Mouse (Mus musculus): Measurements from ENCODE around the gene Ppp2r5b. TPM values are rescaled to one million over a fixed set of nuclear protein-coding genes. Genes with fewer than 3 reads are reported as not detected.
A peak's percentile ranks its signal among the peaks of the same experiment; 100 is the strongest.

Ppp2r5b gene
- polyA plus RNA-seq, 1 experiment from 2014 or later, result 156 TPM

DNA sequence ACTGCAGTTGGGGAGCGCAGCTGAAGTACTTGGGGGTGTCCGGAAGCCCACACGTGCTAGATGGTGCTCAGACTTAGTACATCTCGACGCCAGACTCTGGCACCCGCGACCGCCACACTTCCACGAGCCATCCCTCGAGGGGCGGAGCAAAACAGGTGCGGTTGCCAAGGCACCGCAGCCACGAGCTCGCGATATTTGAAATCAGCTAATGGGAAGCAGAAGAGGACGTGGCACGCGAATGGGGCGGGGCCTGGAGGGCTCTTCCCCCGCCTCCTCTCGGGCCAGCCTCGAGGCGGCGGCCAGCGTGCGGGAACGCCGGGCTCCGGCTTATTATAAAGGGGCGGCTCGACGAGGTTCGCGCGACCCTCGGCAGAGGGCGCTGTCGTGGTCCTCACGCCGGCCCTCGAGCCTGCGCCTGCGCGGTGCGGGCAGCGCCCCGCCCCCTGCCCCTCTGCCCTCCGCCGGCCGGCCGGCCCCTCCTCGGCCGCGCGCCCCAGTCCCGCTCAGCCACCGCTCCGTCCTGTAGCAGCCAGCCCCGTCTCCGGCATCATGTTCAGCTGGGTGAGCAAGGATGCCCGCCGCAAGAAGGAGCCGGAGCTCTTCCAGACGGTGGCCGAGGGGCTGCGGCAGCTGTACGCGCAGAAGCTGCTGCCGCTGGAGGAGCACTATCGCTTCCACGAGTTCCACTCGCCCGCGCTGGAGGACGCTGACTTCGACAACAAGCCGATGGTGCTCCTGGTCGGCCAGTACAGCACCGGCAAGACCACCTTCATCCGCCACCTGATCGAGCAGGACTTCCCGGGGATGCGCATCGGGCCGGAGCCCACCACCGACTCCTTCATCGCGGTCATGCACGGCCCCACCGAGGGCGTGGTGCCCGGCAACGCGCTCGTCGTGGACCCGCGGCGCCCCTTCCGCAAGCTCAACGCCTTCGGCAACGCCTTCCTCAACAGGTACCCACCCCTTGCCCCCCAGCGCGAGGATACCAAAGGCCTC, 41.1 kb upstream of the Ppp2r5b start, which contains the start of gene Ehd1:
Gene Ehd1 (plus strand): TSS at position 300 of the 996 bp plus-strand sequence.
- H3K4me2 ChIP-seq, result peak within 1 kb of the TSS; percentile 98
- H3K27ac ChIP-seq (replicated peaks), result peak within 1 kb of the TSS; percentile 84
- 0 out of 2 replicates have a peak, but pooled peaks cover 2% of the 10 kb centered on the region for H3K27me3 ChIP-seq (replicated peaks)
- H3K9me3 ChIP-seq (replicated peaks), result no peaks in the 10 kb centered on the region
- under 1% methylated on average over 89 of the region's 106 CpGs for WGBS
- H3K4me1 ChIP-seq, result peaks cover 47% of the 10 kb centered on the region
- H3K36me3 ChIP-seq, result peaks cover 13% of the 10 kb centered on the region
- H3K4me3 ChIP-seq (replicated peaks), result peak within 1 kb of the TSS; percentile 93
- peak within 1 kb of the TSS; percentile 86 for H3K9ac ChIP-seq (replicated peaks)
- ATAC-seq (ENCODE audit: low FRiP score), result peak; percentile 95

DNA sequence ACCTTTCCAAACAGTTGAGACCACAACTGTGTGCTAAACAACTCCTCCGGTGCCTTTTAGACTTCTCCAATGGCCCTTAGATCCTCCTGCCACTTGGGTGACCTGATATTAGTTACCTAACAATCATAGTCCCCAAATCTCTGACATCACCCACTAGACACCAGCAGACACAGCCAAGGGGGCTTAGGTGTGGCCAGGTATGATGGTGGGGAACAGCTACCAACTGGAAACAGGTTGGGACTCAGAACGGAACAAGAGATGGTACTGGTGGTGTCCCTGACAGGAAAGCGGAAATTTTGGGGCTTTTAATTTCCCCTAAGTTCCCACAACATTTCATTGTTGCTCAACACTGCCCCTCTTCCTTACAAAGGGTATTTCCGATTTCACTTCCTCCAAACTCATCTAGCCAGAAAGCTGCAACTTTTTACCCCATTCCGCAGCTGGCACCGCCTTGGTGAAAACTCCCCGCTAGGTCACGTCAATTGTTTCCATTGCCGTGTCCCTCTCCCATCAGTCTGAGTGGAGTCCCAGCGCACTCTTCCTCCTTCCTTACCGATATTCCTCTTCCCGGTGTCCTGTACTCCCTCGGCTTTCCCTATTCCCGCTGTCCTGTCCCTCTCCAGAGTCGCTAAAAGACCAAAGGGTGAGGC, 40.2 kb upstream of the Ppp2r5b start:
- H3K9me3 ChIP-seq (replicated peaks), result no peaks in the 10 kb centered on the region
- 7% methylated on average over 15 of the region's 15 CpGs for WGBS
- H3K27me3 ChIP-seq (replicated peaks), result 0 out of 2 replicates have a peak, but pooled peaks cover 2% of the 10 kb centered on the region
- peaks cover 44% of the 10 kb centered on the region for H3K4me1 ChIP-seq
- H3K4me2 ChIP-seq, result peak overlapping the region; percentile 98
- peak overlapping the region; percentile 62 for H3K9ac ChIP-seq (replicated peaks)
- H3K27ac ChIP-seq (replicated peaks), result peak overlapping the region; percentile 84
- ATAC-seq (ENCODE audit: low FRiP score), result no peak; the same call in 1 of the 2 replicates
- H3K4me3 ChIP-seq (replicated peaks), result peak overlapping the region; percentile 93
- peaks cover 5% of the 10 kb centered on the region; the same call in 1 of the 2 replicates for H3K36me3 ChIP-seq

DNA sequence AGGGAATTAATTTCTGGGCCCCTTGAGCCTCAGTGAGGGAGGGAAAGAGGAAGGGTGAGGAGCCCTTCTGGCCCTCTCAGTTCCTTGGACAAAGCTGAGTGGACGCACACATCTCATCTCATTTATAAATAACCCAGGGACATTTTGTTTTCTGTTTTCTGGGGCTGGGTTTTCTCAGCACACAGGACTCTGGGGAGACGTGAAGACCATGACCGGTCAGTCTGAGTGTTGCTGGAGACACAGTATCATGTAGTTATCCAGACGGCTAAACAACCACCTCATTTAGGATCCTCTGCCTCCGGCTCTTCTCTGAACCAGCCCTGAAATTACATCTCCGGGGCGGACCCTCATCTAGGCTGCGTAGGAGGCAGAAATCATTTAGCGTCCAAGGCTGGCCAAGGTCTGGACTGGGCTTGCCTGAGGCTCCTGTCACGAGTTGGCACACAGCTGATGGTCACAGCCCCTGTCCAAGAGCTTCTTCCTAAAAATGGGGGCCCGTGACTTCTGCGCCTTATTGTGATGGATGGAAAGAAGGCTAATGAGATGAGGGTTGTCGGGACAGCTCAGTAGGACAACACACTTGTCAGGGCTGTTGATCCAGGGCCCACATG, 38.4 kb upstream of the Ppp2r5b start:
- 0 out of 2 replicates have a peak, but pooled peaks cover 2% of the 10 kb centered on the region for H3K27me3 ChIP-seq (replicated peaks)
- H3K4me1 ChIP-seq, result peaks cover 26% of the 10 kb centered on the region
- 87% methylated on average over 13 of the region's 13 CpGs for WGBS
- H3K4me2 ChIP-seq, result no peak overlapping the region
- no peaks in the 10 kb centered on the region for H3K9me3 ChIP-seq (replicated peaks)
- no peak overlapping the region for H3K4me3 ChIP-seq (replicated peaks)
- no peaks in the 10 kb centered on the region for H3K36me3 ChIP-seq
- no peak for ATAC-seq (ENCODE audit: low FRiP score)
- H3K27ac ChIP-seq (replicated peaks), result no peak overlapping the region
- no peak overlapping the region for H3K9ac ChIP-seq (replicated peaks)

DNA sequence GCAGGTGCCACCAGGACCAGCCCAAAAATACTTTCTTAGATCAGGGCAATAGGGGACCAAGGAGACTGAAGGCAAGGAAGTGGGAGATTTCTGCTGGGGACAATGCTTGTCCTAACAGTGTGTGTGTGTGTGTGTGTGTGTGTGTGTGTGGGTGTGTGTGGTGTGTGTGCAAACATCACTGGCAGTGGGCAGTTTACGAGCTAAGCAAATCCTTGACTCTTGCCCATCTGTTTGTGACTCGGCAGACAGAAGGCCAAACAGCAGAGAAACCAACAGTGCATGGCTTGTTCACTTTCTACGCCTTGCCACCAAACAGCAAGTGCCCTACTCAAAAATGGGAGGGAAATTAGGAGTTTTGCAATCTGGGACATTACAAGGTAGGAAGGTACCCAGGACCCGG, 37.9 kb upstream of the Ppp2r5b start:
- Histone ChIP-seq H3K4me1 (peaks cover 21% of the 10 kb centered on the region), H3K27ac (replicated peaks) (no peak overlapping the region), H3K36me3 (no peaks in the 10 kb centered on the region), H3K27me3 (replicated peaks) (0 out of 2 replicates have a peak, but pooled peaks cover 2% of the 10 kb centered on the region), H3K4me2 (no peak overlapping the region), H3K9me3 (replicated peaks) (no peaks in the 10 kb centered on the region), H3K4me3 (replicated peaks) (no peak overlapping the region), H3K9ac (replicated peaks) (no peak overlapping the region)
- 91% methylated on average over 4 of the region's 4 CpGs for WGBS
- no peak for ATAC-seq (ENCODE audit: low FRiP score)

DNA sequence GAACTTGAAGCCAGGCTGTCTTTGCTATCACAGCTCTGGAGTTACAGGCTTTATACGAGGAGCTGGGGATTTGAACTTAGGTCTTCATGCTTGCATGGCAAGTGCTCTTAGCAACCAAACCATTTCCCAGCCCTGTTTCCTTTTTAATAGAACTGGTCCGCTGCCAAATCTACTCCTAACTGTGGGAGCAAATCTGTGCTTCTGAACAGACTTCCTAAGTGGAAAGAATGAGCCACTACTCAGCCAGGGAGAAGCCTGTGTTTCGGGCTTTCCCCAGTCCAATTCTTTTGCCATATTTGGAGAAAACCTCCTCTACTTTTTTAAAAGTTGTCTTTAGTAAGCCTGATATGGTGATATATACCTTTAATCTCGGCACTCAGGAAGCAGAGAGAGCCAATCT, 37.1 kb upstream of the Ppp2r5b start:
- 88% methylated on average over 4 of the region's 4 CpGs for WGBS
- Histone ChIP-seq H3K9ac (replicated peaks) (no peak overlapping the region), H3K4me1 (peaks cover 16% of the 10 kb centered on the region), H3K4me3 (replicated peaks) (no peak overlapping the region), H3K36me3 (no peaks in the 10 kb centered on the region), H3K4me2 (no peak overlapping the region), H3K9me3 (replicated peaks) (no peaks in the 10 kb centered on the region), H3K27ac (replicated peaks) (no peak overlapping the region), H3K27me3 (replicated peaks) (0 out of 2 replicates have a peak, but pooled peaks cover 2% of the 10 kb centered on the region)
- ATAC-seq (ENCODE audit: low FRiP score), result no peak

GRCm38 (mm10) chr19:6272053-6272452, 36.4 kb upstream of the Ppp2r5b start:
- ATAC-seq (ENCODE audit: low FRiP score), result no peak
- Histone ChIP-seq H3K27me3 (replicated peaks) (0 out of 2 replicates have a peak, but pooled peaks cover 2% of the 10 kb centered on the region), H3K36me3 (no peaks in the 10 kb centered on the region), H3K4me3 (replicated peaks) (no peak overlapping the region), H3K9me3 (replicated peaks) (no peaks in the 10 kb centered on the region), H3K4me1 (peaks cover 14% of the 10 kb centered on the region), H3K9ac (replicated peaks) (no peak overlapping the region), H3K27ac (replicated peaks) (no peak overlapping the region), H3K4me2 (no peak overlapping the region)
- 73% methylated on average over 7 of the region's 7 CpGs for WGBS

DNA sequence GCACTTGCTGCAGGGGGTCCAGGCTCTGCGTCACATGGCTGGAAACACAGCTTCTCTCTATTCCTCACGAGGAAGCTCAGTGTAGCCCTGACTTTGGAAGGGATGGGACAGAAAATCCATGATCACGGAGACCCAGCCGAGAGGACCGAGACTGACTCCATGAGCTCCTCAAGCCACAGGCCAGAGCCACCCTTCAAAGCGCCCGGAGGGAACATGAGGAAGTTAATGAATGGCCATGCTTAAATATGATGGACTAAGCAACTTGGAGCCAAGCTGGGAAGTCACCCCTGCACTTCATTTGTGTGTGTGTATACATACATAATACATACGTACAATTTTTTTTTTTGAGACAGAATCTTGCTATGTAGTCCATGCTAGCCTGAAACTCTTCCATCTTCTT, 35.5 kb upstream of the Ppp2r5b start:
- Histone ChIP-seq H3K4me1 (peaks cover 13% of the 10 kb centered on the region), H3K9me3 (replicated peaks) (no peaks in the 10 kb centered on the region), H3K9ac (replicated peaks) (no peak overlapping the region), H3K4me2 (no peak overlapping the region), H3K27me3 (replicated peaks) (0 out of 2 replicates have a peak, but pooled peaks cover 2% of the 10 kb centered on the region), H3K36me3 (no peaks in the 10 kb centered on the region), H3K27ac (replicated peaks) (no peak overlapping the region), H3K4me3 (replicated peaks) (no peak overlapping the region)
- ATAC-seq (ENCODE audit: low FRiP score), result no peak
- 36% methylated on average over 8 of the region's 8 CpGs for WGBS

- Histone ChIP-seq H3K4me3 (replicated peaks) (no peak overlapping the region), H3K4me2 (no peak overlapping the region), H3K27ac (replicated peaks) (no peak overlapping the region), H3K27me3 (replicated peaks) (0 out of 2 replicates have a peak, but pooled peaks cover 2% of the 10 kb centered on the region), H3K36me3 (no peaks in the 10 kb centered on the region), H3K4me1 (peaks cover 8% of the 10 kb centered on the region), H3K9ac (replicated peaks) (no peak overlapping the region), H3K9me3 (replicated peaks) (no peaks in the 10 kb centered on the region)
- 66% methylated on average over 9 of the region's 9 CpGs for WGBS
- no peak for ATAC-seq (ENCODE audit: low FRiP score)
Observed at GRCm38 (mm10) chr19:6270661-6271060, 35.0 kb upstream of the Ppp2r5b start.

GRCm38 (mm10) chr19:6269798-6270475, 34.3 kb upstream of the Ppp2r5b start:
- ATAC-seq (ENCODE audit: low FRiP score), result no peak
- WGBS, result 89% methylated on average over 8 of the region's 8 CpGs
- Histone ChIP-seq H3K4me1 (peaks cover 4% of the 10 kb centered on the region; the same call in 1 of the 2 replicates), H3K27me3 (replicated peaks) (0 out of 2 replicates have a peak, but pooled peaks cover 2% of the 10 kb centered on the region), H3K36me3 (no peaks in the 10 kb centered on the region), H3K9me3 (replicated peaks) (no peaks in the 10 kb centered on the region), H3K4me3 (replicated peaks) (no peak overlapping the region), H3K27ac (replicated peaks) (no peak overlapping the region), H3K9ac (replicated peaks) (no peak overlapping the region), H3K4me2 (no peak overlapping the region)

GRCm38 (mm10) chr19:6268670-6269132, 33.0 kb upstream of the Ppp2r5b start:
- peaks cover 4% of the 10 kb centered on the region; the same call in 1 of the 2 replicates for H3K4me1 ChIP-seq
- ATAC-seq (ENCODE audit: low FRiP score), result no peak
- H3K9ac ChIP-seq (replicated peaks), result no peak overlapping the region
- 0 out of 2 replicates have a peak, but pooled peaks cover 2% of the 10 kb centered on the region for H3K27me3 ChIP-seq (replicated peaks)
- 86% methylated on average over 7 of the region's 7 CpGs for WGBS
- no peaks in the 10 kb centered on the region for H3K36me3 ChIP-seq
- H3K9me3 ChIP-seq (replicated peaks), result no peaks in the 10 kb centered on the region
- no peak overlapping the region for H3K4me3 ChIP-seq (replicated peaks)
- no peak overlapping the region for H3K27ac ChIP-seq (replicated peaks)
- H3K4me2 ChIP-seq, result no peak overlapping the region

DNA sequence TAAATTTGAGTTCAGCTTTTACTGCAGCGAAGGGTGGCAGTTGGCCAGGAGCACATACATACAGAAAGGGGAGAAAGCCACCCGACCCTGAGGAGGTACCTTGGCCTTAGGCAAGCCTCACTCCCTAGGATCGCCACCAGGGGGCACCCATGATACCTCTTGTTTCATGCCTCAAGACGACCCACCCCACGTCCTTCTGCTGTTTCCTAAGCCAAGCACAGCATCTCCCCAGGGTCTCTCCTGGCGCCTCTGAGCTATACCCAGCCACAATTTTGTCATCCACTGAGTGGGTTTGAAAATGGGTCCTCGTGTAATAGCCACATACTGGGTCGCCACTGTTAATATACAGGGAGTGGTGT, 32.5 kb upstream of the Ppp2r5b start:
- Histone ChIP-seq H3K36me3 (no peaks in the 10 kb centered on the region), H3K4me1 (peaks cover 4% of the 10 kb centered on the region; the same call in 1 of the 2 replicates), H3K4me2 (no peak overlapping the region), H3K4me3 (replicated peaks) (no peak overlapping the region), H3K27ac (replicated peaks) (no peak overlapping the region), H3K27me3 (replicated peaks) (0 out of 2 replicates have a peak, but pooled peaks cover 2% of the 10 kb centered on the region), H3K9me3 (replicated peaks) (no peaks in the 10 kb centered on the region), H3K9ac (replicated peaks) (no peak overlapping the region)
- WGBS, result 10% methylated on average over 8 of the region's 8 CpGs
- ATAC-seq (ENCODE audit: low FRiP score), result peak; percentile 76
